Mouse (Mus musculus) adrenal gland (tissue): ENCODE data around the gene Zc3h8.

Experiments used
- intact Hi-C: fragments of 180-260 bp; cut with DNase I; formaldehyde crosslinking; loops from one replicate; pipeline ENCODE4 v1.15.1; 2025
- microRNA-seq, 2 experiments: library from miRNA; unstranded; fragments of <30 nt; microRNA quantifications; one replicate each; pipeline ENCODE4; 2019

The Zc3h8 gene

GRCm38 (mm10) chr2:128892180-128892721, 51.6 kb downstream of the Zc3h8 start:
- intact Hi-C loops: no loop called here

GRCm38 (mm10) chr2:128890661-128891335, 53.1 kb downstream of the Zc3h8 start:
- intact Hi-C loops: no loop called here

GRCm38 (mm10) chr2:128887866-128888550, 55.9 kb downstream of the Zc3h8 start:
- intact Hi-C loops: loop anchor here (10.0 kb wide), 1 partner anchor 367 kb away; no protein-coding TSS in a partner anchor

GRCm38 (mm10) chr2:128885225-128885811, 58.6 kb downstream of the Zc3h8 start:
- intact Hi-C loops: loop anchor here (10.0 kb wide), 1 partner anchor 369 kb away; no protein-coding TSS in a partner anchor

- intact Hi-C loops: loop anchor here (10.0 kb wide), 1 partner anchor 374 kb away; no protein-coding TSS in a partner anchor
Measured at GRCm38 (mm10) chr2:128881236-128881635, 62.6 kb downstream of the Zc3h8 start.

Small RNAs within 50 kb of the gene (microRNA-seq; reads per million reads assigned to microRNA genes)
- gene Gm22859: 0 reads per million in 2 experiments
